Mouse (Mus musculus): ENCODE results near the gene 4930404N11Rik.

Gene 4930404N11Rik

GRCm38 (mm10) chr10:81401521-81402226 is 36.1 kb upstream of the 4930404N11Rik start:
- peak; percentile 74 for DNase-seq (ENCODE audit: low read depth)

- no peak for DNase-seq (ENCODE audit: low read depth)
Measured at GRCm38 (mm10) chr10:81401205-81401520, 35.5 kb upstream of the 4930404N11Rik start.

GRCm38 (mm10) chr10:81400371-81401204 is 35.0 kb upstream of the 4930404N11Rik start:
- no peak for DNase-seq (ENCODE audit: low read depth)

GRCm38 (mm10) chr10:81399798-81400308 is 34.2 kb upstream of the 4930404N11Rik start:
- no peak for DNase-seq (ENCODE audit: low read depth)

GRCm38 (mm10) chr10:81399296-81399695 is 33.7 kb upstream of the 4930404N11Rik start:
- no peak for DNase-seq (ENCODE audit: low read depth)

GRCm38 (mm10) chr10:81396749-81397148 is 31.1 kb upstream of the 4930404N11Rik start:
- DNase-seq (ENCODE audit: low read depth) = no peak

GRCm38 (mm10) chr10:81395865-81396264 is 30.2 kb upstream of the 4930404N11Rik start:
- no peak for DNase-seq (ENCODE audit: low read depth)

GRCm38 (mm10) chr10:81395127-81395526 is 29.5 kb upstream of the 4930404N11Rik start:
- DNase-seq (ENCODE audit: low read depth) = peak; percentile 82

- DNase-seq (ENCODE audit: low read depth) = no peak
Measured at GRCm38 (mm10) chr10:81393456-81394063, 27.9 kb upstream of the 4930404N11Rik start.

GRCm38 (mm10) chr10:81392781-81393185 is 27.2 kb upstream of the 4930404N11Rik start, which contains the start of gene Smim24:
Gene Smim24, plus strand, starts transcription at chr10:81393051.
- no peak for DNase-seq (ENCODE audit: low read depth)

- DNase-seq (ENCODE audit: low read depth) = no peak
Measured at GRCm38 (mm10) chr10:81392270-81392669, 26.7 kb upstream of the 4930404N11Rik start.

- no peak for DNase-seq (ENCODE audit: low read depth)
Measured at GRCm38 (mm10) chr10:81390678-81390965, 25.0 kb upstream of the 4930404N11Rik start.

- peak; percentile 83 for DNase-seq (ENCODE audit: low read depth)
Measured at GRCm38 (mm10) chr10:81389801-81390677, 24.4 kb upstream of the 4930404N11Rik start.

- peak; percentile 48 for DNase-seq (ENCODE audit: low read depth)
Measured at GRCm38 (mm10) chr10:81389373-81389772, 23.8 kb upstream of the 4930404N11Rik start.

- DNase-seq (ENCODE audit: low read depth) = no peak
Measured at GRCm38 (mm10) chr10:81388505-81389055, 23.0 kb upstream of the 4930404N11Rik start, which contains the start of gene Gm48552. Gene Gm48552, plus strand, starts transcription at chr10:81389005.

- no peak for DNase-seq (ENCODE audit: low read depth)
Measured at GRCm38 (mm10) chr10:81387716-81388115, 22.1 kb upstream of the 4930404N11Rik start.

- no peak for DNase-seq (ENCODE audit: low read depth)
Measured at GRCm38 (mm10) chr10:81385603-81386306, 20.1 kb upstream of the 4930404N11Rik start.

- DNase-seq (ENCODE audit: low read depth) = peak; percentile 78
Measured at GRCm38 (mm10) chr10:81384605-81384982, 19.0 kb upstream of the 4930404N11Rik start.

- peak; percentile 100 for DNase-seq (ENCODE audit: low read depth)
Measured at GRCm38 (mm10) chr10:81383802-81384604, 18.4 kb upstream of the 4930404N11Rik start, which contains the start of the genes Dohh and Gm48551. Gene Dohh, plus strand, starts transcription at chr10:81384428. Gene Gm48551, plus strand, starts transcription at chr10:81384466.

- DNase-seq (ENCODE audit: low read depth) = peak; percentile 59
Measured at GRCm38 (mm10) chr10:81382039-81382438, 16.4 kb upstream of the 4930404N11Rik start.
